Mouse (Mus musculus): ENCODE results near the gene Gm9857. TPM values are rescaled to one million over a fixed set of nuclear protein-coding genes. Genes with fewer than 3 reads are reported as not detected.

Gm9857 gene
- total RNA-seq, 2 experiments from 2014 or later, result not detected

- ATAC-seq (replicated peaks; ENCODE audit: low FRiP score, low TSS enrichment, poor library complexity, severe bottlenecking), result no peak
These were observed 6.7 kb downstream of the Gm9857 start for GRCm38 (mm10) chr3:108933557-108933956.

- no peak for ATAC-seq (replicated peaks; ENCODE audit: low FRiP score, low TSS enrichment, poor library complexity, severe bottlenecking)
These were observed 13.9 kb downstream of the Gm9857 start for GRCm38 (mm10) chr3:108926308-108926707.

GRCm38 (mm10) chr3:108925677-108926076 is 14.6 kb downstream of the Gm9857 start:
- no peak for ATAC-seq (replicated peaks; ENCODE audit: low FRiP score, low TSS enrichment, poor library complexity, severe bottlenecking)

GRCm38 (mm10) chr3:108921822-108922221 is 18.4 kb downstream of the Gm9857 start:
- ATAC-seq (replicated peaks; ENCODE audit: low FRiP score, low TSS enrichment, poor library complexity, severe bottlenecking), result peak; percentile 95

- no peak for ATAC-seq (replicated peaks; ENCODE audit: low FRiP score, low TSS enrichment, poor library complexity, severe bottlenecking)
These were observed 19.7 kb downstream of the Gm9857 start for GRCm38 (mm10) chr3:108920442-108921070.

GRCm38 (mm10) chr3:108918852-108919251 is 21.4 kb downstream of the Gm9857 start:
- ATAC-seq (replicated peaks; ENCODE audit: low FRiP score, low TSS enrichment, poor library complexity, severe bottlenecking), result no peak

- ATAC-seq (replicated peaks; ENCODE audit: low FRiP score, low TSS enrichment, poor library complexity, severe bottlenecking), result no peak
These were observed 22.3 kb downstream of the Gm9857 start for GRCm38 (mm10) chr3:108917986-108918385.

- ATAC-seq (replicated peaks; ENCODE audit: low FRiP score, low TSS enrichment, poor library complexity, severe bottlenecking), result no peak
These were observed 23.4 kb downstream of the Gm9857 start for GRCm38 (mm10) chr3:108916857-108917256.

- ATAC-seq (replicated peaks; ENCODE audit: low FRiP score, low TSS enrichment, poor library complexity, severe bottlenecking), result no peak
These were observed 24.2 kb downstream of the Gm9857 start for GRCm38 (mm10) chr3:108915999-108916398.

GRCm38 (mm10) chr3:108911548-108912413 is 28.5 kb downstream of the Gm9857 start, which contains the start of gene Prpf38b:
Gene Prpf38b, minus strand, starts transcription at chr3:108911727.
- peak; percentile 95 for ATAC-seq (replicated peaks; ENCODE audit: low FRiP score, low TSS enrichment, poor library complexity, severe bottlenecking)

GRCm38 (mm10) chr3:108911081-108911547 is 29.1 kb downstream of the Gm9857 start:
- ATAC-seq (replicated peaks; ENCODE audit: low FRiP score, low TSS enrichment, poor library complexity, severe bottlenecking), result peak; percentile 58

GRCm38 (mm10) chr3:108910303-108911080 is 29.8 kb downstream of the Gm9857 start:
- no peak for ATAC-seq (replicated peaks; ENCODE audit: low FRiP score, low TSS enrichment, poor library complexity, severe bottlenecking)

GRCm38 (mm10) chr3:108902934-108903333 is 37.3 kb downstream of the Gm9857 start:
- ATAC-seq (replicated peaks; ENCODE audit: low FRiP score, low TSS enrichment, poor library complexity, severe bottlenecking), result no peak

- no peak for ATAC-seq (replicated peaks; ENCODE audit: low FRiP score, low TSS enrichment, poor library complexity, severe bottlenecking)
These were observed 38.2 kb downstream of the Gm9857 start for GRCm38 (mm10) chr3:108902038-108902437.

- no peak for ATAC-seq (replicated peaks; ENCODE audit: low FRiP score, low TSS enrichment, poor library complexity, severe bottlenecking)
These were observed 39.6 kb downstream of the Gm9857 start for GRCm38 (mm10) chr3:108900681-108901080.

GRCm38 (mm10) chr3:108900147-108900546 is 40.1 kb downstream of the Gm9857 start:
- 0 out of 2 replicates have a peak, but pooled peaks have one; percentile 11 for ATAC-seq (replicated peaks; ENCODE audit: low FRiP score, low TSS enrichment, poor library complexity, severe bottlenecking)

GRCm38 (mm10) chr3:108898640-108899039 is 41.6 kb downstream of the Gm9857 start:
- ATAC-seq (replicated peaks; ENCODE audit: low FRiP score, low TSS enrichment, poor library complexity, severe bottlenecking), result no peak; the same call in 1 of the 2 replicates

- ATAC-seq (replicated peaks; ENCODE audit: low FRiP score, low TSS enrichment, poor library complexity, severe bottlenecking), result no peak
These were observed 47.3 kb downstream of the Gm9857 start for GRCm38 (mm10) chr3:108892914-108893313.

- ATAC-seq (replicated peaks; ENCODE audit: low FRiP score, low TSS enrichment, poor library complexity, severe bottlenecking), result no peak
These were observed 48.2 kb downstream of the Gm9857 start for GRCm38 (mm10) chr3:108892080-108892479.

Data from megakaryocyte-erythroid progenitor cell, adult 5-6 weeks (primary cell).